Comparison of ENCODE assay signal across 7 mouse cellular contexts in genomic region chr12:20990132-20990531, GRCm38 (mm10). TPM values are rescaled to one million over a fixed set of nuclear protein-coding genes. Genes with fewer than 3 reads are reported as not detected.
DNase-seq lines count a peak whose midpoint lies in the region; ATAC-seq and TF ChIP-seq lines count a peak whose summit lies in the region.
"Not testable (repeated sequence)": the region's sequence is repeated elsewhere in the genome, so short reads cannot be mapped to it uniquely, and the experiment has no call there.

Gene Asap2, plus strand, starts transcription at chr12:20990459.

- peak; percentile 9 to 17 for DNase-seq in cerebellum, adult 18-20 months
- DNase-seq in forebrain, postnatal 0 days: peak; percentile 26
- peak; percentile 58 to 69 for DNase-seq in heart, postnatal 10 days
- peak; percentile 62 for DNase-seq in kidney, postnatal 14 days
- DNase-seq in limb, embryonic 14.5 days (ENCODE audit: low spot score): peak; percentile 2
- DNase-seq in spleen, postnatal 10 days (ENCODE audit: low spot score in 2 of 2): peak; percentile 16 to 35

- TF ChIP-seq CTCF in forebrain, postnatal 0 days (IDR thresholded peaks at IDR 0.05; ENCODE audit: low read depth): not testable (repeated sequence)

- not testable (repeated sequence) for H3K36me3 ChIP-seq in forebrain, postnatal 0 days (ENCODE audit: insufficient read depth); limb, embryonic 14.5 days (ENCODE audit: control insufficient read depth, insufficient read depth, low read length); midbrain, embryonic 15.5 days (replicated peaks)

- H3K9ac ChIP-seq in forebrain, postnatal 0 days: peak within 1 kb of the TSS; percentile 56
- H3K9ac ChIP-seq in limb, embryonic 14.5 days (ENCODE audit: low read depth, low read length, severe bottlenecking): peak within 1 kb of the TSS; percentile 58
- peak within 1 kb of the TSS; percentile 64 for H3K9ac ChIP-seq in midbrain, embryonic 15.5 days

- H3K27ac ChIP-seq in forebrain, postnatal 0 days (ENCODE audit: low read depth, low read length): 0 out of 2 replicates have a peak within 1 kb of the TSS, but pooled peaks have one; percentile 29
- not testable (repeated sequence) for H3K27ac ChIP-seq in limb, embryonic 14.5 days (replicated peaks; ENCODE audit: low read depth, low read length)
- peak within 1 kb of the TSS; percentile 74 for H3K27ac ChIP-seq in midbrain, embryonic 15.5 days

- TF ChIP-seq POLR2A in limb, embryonic 14.5 days (IDR thresholded peaks at IDR 0.05; ENCODE audit: borderline replicate concordance, extremely low read depth, insufficient read depth, insufficient read length): not testable (repeated sequence)

- H3K4me1 ChIP-seq in forebrain, postnatal 0 days (ENCODE audit: insufficient read depth); limb, embryonic 14.5 days (ENCODE audit: control insufficient read depth, insufficient read depth, low read length); midbrain, embryonic 15.5 days: not testable (repeated sequence)

- not testable (repeated sequence) for H3K9me3 ChIP-seq in forebrain, postnatal 0 days (ENCODE audit: low read length); limb, embryonic 14.5 days (ENCODE audit: control insufficient read depth, low read length); midbrain, embryonic 15.5 days

- 3% methylated on average over 23 of the region's 38 CpGs for WGBS in forebrain, postnatal 0 days
- WGBS in limb, embryonic 14.5 days: 0% methylated on average over 7 of the region's 38 CpGs
- 0% methylated on average over 29 of the region's 38 CpGs for WGBS in midbrain, embryonic 15.5 days

- H3K27me3 ChIP-seq in forebrain, postnatal 0 days (ENCODE audit: insufficient read depth, low read length); limb, embryonic 14.5 days (ENCODE audit: control insufficient read depth, insufficient read depth, low read length); midbrain, embryonic 15.5 days (replicated peaks): not testable (repeated sequence)

- H3K4me2 ChIP-seq in forebrain, postnatal 0 days (ENCODE audit: low read depth): peak within 1 kb of the TSS; percentile 44
- H3K4me2 ChIP-seq in limb, embryonic 14.5 days (replicated peaks; ENCODE audit: low read depth, low read length, severe bottlenecking): peak within 1 kb of the TSS; percentile 32
- H3K4me2 ChIP-seq in midbrain, embryonic 15.5 days: peak within 1 kb of the TSS; percentile 45

- ATAC-seq in forebrain, postnatal 0 days; limb, embryonic 14.5 days (ENCODE audit: low FRiP score, low read depth); midbrain, embryonic 15.5 days (replicated peaks): not testable (repeated sequence)

- intact Hi-C loops in heart, postnatal 10 days (cut with DNase I): not testable (repeated sequence)

- peak within 1 kb of the TSS; percentile 38 for H3K4me3 ChIP-seq in forebrain, postnatal 0 days (ENCODE audit: low read depth, low read length)
- H3K4me3 ChIP-seq in limb, embryonic 14.5 days (replicated peaks; ENCODE audit: low read length): peak within 1 kb of the TSS; percentile 41
- peak within 1 kb of the TSS; percentile 52 for H3K4me3 ChIP-seq in midbrain, embryonic 15.5 days

RNA-seq across cellular contexts. Expression of gene Asap2, which starts in this region (rescaled TPM):
- total RNA-seq in forebrain, postnatal 0 days (2014; rRNA removed): 17.5 and 27.8 TPM in 2 replicates
- 10.7 and 14.9 TPM in 2 replicates for polyA plus RNA-seq in forebrain, postnatal 0 days (2015; fragmentation: Nextera tagmentation; extraction: Ambion mirVana)
- 10 to 100 TPM; 19.0 to 21.1 TPM for total RNA-seq in heart, postnatal 10 days (2021)
- 20.1 and 22.8 TPM in 2 replicates for polyA plus RNA-seq in limb, embryonic 14.5 days (2012; rRNA removed)
- 9.2 and 11.1 TPM in 2 replicates for polyA plus RNA-seq in limb, embryonic 14.5 days (2014; fragmentation: Nextera tagmentation; extraction: Ambion mirVana)
- polyA plus RNA-seq in midbrain, embryonic 15.5 days (2015; fragmentation: Nextera tagmentation; extraction: Ambion mirVana): 11.7 and 13.9 TPM in 2 replicates

Comparison
In these comparisons a context has a peak if more than half of its experiments do, and no peak if none do; other contexts are left out.
1. DNase-seq: peak in every context shown above with its lines; median percentile 64 in heart, postnatal 10 days; 62 in kidney, postnatal 14 days; 26 in forebrain, postnatal 0 days; 26 in spleen, postnatal 10 days; 13 in cerebellum, adult 18-20 months; 2 in limb, embryonic 14.5 days.